Mouse (Mus musculus) hindbrain, embryonic 12.5 days (tissue): ENCODE results near the gene Rtl9. TPM values are rescaled to one million over a fixed set of nuclear protein-coding genes. Genes with fewer than 3 reads are reported as not detected.

ENCODE experiments used
- ATAC-seq: fragments of 200-750 bp; cut with Nextera tagmentation; 2 replicates; pipeline ENCODE4 v1.8.0; 2017; ENCODE audit warnings: moderate TSS enrichment; ENCODE audit not compliant: low FRiP score
- H3K27ac ChIP-seq: fragments of 300-500 bp; sonication (generic); 2 replicates; pipeline ENCODE4 v1.5.1; 2016; ENCODE audit warnings: mild to moderate bottlenecking
- H3K27me3 ChIP-seq: fragments of 300-500 bp; sonication (generic); 2 replicates; pipeline ENCODE4 v1.6.1; 2016; ENCODE audit warnings: mild to moderate bottlenecking
- H3K36me3 ChIP-seq: fragments of 300-500 bp; sonication (generic); 2 replicates; pipeline ENCODE4 v1.6.1; 2016; ENCODE audit warnings: mild to moderate bottlenecking
- H3K4me1 ChIP-seq: fragments of 300-500 bp; sonication (generic); 2 replicates; pipeline ENCODE4 v1.6.1; 2016
- H3K4me2 ChIP-seq: fragments of 300-500 bp; sonication (generic); replicated peaks from 2 replicates; pipeline ENCODE4 v1.6.1; 2016; ENCODE audit warnings: mild to moderate bottlenecking
- H3K4me3 ChIP-seq: fragments of 300-500 bp; sonication (generic); 2 replicates; pipeline ENCODE4 v1.5.1; 2016; ENCODE audit warnings: mild to moderate bottlenecking
- H3K9ac ChIP-seq: fragments of 300-500 bp; sonication (generic); 2 replicates; pipeline ENCODE4 v1.6.1; 2016; ENCODE audit warnings: mild to moderate bottlenecking, moderate library complexity
- H3K9me3 ChIP-seq: fragments of 300-500 bp; sonication (generic); replicated peaks from 2 replicates; pipeline ENCODE4 v1.6.1; 2016; ENCODE audit warnings: mild to moderate bottlenecking
- WGBS: fragments of 180-500 bp; shearing (Covaris S2); methylation state at CpG from one replicate; pipeline ENCODE4 v1.1.7; 2016; 5-methylcytosine and 5-hydroxymethylcytosine counted together
- polyA plus RNA-seq: library from polyadenylated mRNA; unstranded; fragments of >200 nt; fragmentation: Nextera tagmentation; extraction: Ambion mirVana; gene quantifications from 2 replicates; pipeline ENCODE4 v1.2.1, GENCODE M21; 2016

The Rtl9 gene
- polyA plus RNA-seq, 1 experiment from 2014 or later, result 0.27 TPM

DNA sequence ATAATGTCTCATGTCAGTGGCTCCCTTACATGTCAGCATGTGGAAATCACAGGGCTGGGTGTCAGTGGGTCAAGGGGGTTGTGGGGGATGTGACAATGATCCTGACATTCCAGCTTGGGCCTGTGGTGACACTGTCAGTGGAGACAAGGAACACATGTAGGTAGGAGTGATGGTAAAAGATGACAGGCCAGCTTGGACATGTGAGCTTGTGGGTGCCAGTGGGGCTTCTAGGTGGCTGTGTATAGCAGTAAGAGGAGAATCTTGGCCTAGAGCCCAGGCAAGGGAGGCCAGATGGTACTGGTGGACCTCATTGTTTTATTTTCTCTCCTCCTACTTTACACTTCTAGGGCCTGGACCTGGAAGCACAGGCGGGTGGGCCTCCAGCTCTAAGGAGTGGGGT lies 16.7 kb upstream of the Rtl9 start:
- ATAC-seq, result no peak

DNA sequence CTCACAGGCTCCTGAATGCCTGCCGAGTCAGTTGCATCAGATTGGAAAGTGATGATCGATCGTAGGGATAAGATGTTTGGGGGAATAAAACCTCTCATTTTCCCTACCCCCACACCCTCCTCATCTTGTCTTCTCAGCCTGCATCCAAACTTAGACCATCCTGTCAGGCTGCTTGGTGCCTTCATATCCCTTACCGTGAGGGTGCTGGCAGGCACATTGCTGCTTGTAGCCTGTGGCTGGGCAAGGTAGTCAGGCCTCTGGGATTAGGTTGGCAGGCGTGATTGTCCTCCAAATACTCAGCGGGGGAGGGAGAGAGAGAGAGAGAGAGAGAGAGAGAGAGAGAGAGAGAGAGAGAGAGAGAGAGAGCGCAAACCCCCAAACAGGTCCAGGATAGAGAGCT lies 11.2 kb upstream of the Rtl9 start:
- H3K27ac ChIP-seq, result no peak overlapping the region
- ATAC-seq, result no peak
- H3K4me1 ChIP-seq, result no peaks in the 10 kb centered on the region
- H3K4me3 ChIP-seq, result no peak overlapping the region
- H3K4me2 ChIP-seq, result no peak overlapping the region
- no peaks in the 10 kb centered on the region for H3K9me3 ChIP-seq
- 68% methylated on average over 6 of the region's 7 CpGs for WGBS
- H3K27me3 ChIP-seq, result peaks cover 37% of the 10 kb centered on the region
- H3K9ac ChIP-seq, result no peak overlapping the region
- no peaks in the 10 kb centered on the region for H3K36me3 ChIP-seq

More for the DNA sequence above, 16.7 kb upstream of the Rtl9 start:
- H3K4me1 ChIP-seq, result peaks cover 6% of the 10 kb centered on the region; the same call in 1 of the 2 replicates
- H3K4me3 ChIP-seq, result no peak overlapping the region
- no peak overlapping the region for H3K4me2 ChIP-seq
- H3K27me3 ChIP-seq, result peaks cover 58% of the 10 kb centered on the region
- WGBS, result 45% methylated on average over 1 of the region's 1 CpGs
- H3K9me3 ChIP-seq, result no peaks in the 10 kb centered on the region
- H3K9ac ChIP-seq, result no peak overlapping the region
- no peaks in the 10 kb centered on the region for H3K36me3 ChIP-seq
- H3K27ac ChIP-seq, result no peak overlapping the region

DNA sequence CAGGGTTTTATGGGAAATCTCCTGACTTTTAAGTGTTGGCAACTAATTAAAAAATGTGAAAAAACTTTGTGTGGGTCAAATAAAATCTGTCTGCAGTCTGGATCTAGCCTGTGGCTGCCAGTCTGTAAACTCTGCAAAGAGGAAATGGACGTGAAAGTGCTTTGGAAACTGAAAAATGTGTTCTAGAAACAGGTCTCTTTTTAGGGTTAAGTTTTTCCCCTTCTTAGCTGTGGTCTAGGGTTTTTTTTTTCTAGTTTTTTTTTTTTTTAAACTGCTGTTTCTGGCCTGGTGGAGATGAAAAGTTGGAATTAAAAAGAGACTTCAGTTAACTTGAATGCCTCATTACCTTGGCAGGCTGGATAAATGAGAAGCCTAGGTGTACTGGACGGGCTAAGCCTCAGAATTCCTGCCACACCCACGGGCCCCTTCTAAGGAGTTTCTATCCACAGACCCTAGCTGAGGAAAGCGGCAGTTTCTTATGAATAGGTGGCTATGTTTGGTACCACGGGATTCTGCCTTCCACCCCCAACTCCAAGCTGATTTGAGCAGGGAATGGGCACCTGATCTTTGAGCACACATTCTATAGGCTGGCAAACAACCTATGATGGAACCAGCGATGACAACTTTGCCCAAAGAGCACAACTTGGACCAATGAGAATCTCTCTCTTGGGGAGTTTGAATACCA lies 8.3 kb upstream of the Rtl9 start:
- no peak overlapping the region for H3K4me3 ChIP-seq
- H3K27me3 ChIP-seq, result peaks cover 28% of the 10 kb centered on the region
- no peak overlapping the region for H3K4me2 ChIP-seq
- no peak overlapping the region for H3K9ac ChIP-seq
- H3K27ac ChIP-seq, result no peak overlapping the region
- no peaks in the 10 kb centered on the region for H3K4me1 ChIP-seq
- no peaks in the 10 kb centered on the region for H3K36me3 ChIP-seq
- ATAC-seq, result no peak
- H3K9me3 ChIP-seq, result no peaks in the 10 kb centered on the region
- WGBS, result 69% methylated on average over 6 of the region's 6 CpGs

DNA sequence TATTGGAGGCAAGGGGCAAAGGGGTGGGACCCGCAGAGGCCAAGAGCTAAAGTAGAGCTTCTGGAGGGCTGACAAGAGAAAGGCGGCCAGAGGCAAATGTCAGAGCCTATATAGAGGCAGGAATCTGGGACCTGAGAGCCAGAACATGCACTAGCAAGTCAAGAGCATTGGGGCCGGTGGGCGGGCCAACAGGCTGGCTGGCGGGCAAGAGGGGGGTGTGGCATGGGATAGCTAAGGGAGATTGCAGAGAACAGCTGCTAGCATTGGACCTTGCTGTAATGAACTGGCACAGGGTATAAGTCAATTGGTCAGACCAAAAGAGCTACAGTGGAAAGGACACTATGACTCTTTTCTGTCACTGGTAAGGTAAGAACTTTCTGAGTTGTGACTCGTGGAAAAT lies 1.8 kb upstream of the Rtl9 start:
- Histone ChIP-seq H3K9me3 (no peaks in the 10 kb centered on the region), H3K36me3 (no peaks in the 10 kb centered on the region), H3K27me3 (peaks cover 8% of the 10 kb centered on the region; the same call in 1 of the 2 replicates), H3K4me3 (no peak overlapping the region), H3K27ac (no peak overlapping the region), H3K4me2 (no peak overlapping the region), H3K4me1 (no peaks in the 10 kb centered on the region), H3K9ac (no peak overlapping the region)
- WGBS, result 78% methylated on average over 6 of the region's 6 CpGs
- ATAC-seq, result no peak

DNA sequence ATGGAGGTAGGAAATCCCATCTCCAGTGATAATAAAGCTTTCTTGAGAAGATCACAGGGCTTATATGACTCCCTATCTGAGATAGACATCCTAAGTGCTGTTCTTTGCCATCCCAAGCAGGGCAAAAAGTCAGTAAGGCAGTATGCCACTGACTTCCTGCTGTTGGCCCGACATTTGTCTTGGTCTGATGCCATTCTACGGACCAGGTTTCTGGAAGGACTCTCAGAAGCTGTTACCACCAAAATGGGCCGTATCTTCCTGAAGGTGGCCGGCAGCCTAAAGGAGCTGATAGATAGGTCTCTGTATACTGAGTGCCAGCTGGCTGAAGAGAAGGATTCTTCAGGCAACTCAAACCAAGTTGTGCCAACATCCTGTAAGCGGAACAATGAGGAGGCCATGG lies 3.8 kb downstream of the Rtl9 start:
- Histone ChIP-seq H3K4me1 (no peaks in the 10 kb centered on the region), H3K36me3 (no peaks in the 10 kb centered on the region), H3K27ac (no peak overlapping the region), H3K9me3 (no peaks in the 10 kb centered on the region), H3K4me2 (no peak overlapping the region), H3K27me3 (no peaks in the 10 kb centered on the region), H3K4me3 (no peak overlapping the region), H3K9ac (no peak overlapping the region)
- no peak for ATAC-seq
- WGBS, result 92% methylated on average over 5 of the region's 5 CpGs

DNA sequence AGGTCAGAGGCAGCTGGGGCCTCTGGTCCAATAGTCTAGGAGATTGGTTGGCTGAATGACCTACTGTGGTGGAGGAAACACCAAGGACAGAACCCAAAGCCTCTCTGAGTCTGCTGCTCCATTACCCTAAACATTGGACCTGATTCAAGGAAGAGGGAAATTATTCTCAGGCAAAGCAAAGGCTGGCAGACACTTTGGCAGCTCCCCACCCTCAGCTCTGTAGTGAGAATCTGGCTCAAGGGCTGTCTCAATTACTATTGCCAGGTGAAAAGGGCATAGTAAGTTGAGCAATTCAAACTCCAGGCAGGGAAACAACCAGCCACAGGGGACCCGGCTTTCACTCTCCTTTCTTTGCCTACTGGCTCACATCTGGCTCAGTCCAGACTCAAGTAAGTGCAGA lies 6.5 kb downstream of the Rtl9 start:
- Histone ChIP-seq H3K9me3 (no peaks in the 10 kb centered on the region), H3K27ac (no peak overlapping the region), H3K9ac (no peak overlapping the region), H3K4me2 (no peak overlapping the region), H3K36me3 (no peaks in the 10 kb centered on the region), H3K27me3 (no peaks in the 10 kb centered on the region), H3K4me3 (no peak overlapping the region), H3K4me1 (no peaks in the 10 kb centered on the region)
- no peak for ATAC-seq
- WGBS, result 87% methylated on average over 1 of the region's 1 CpGs

DNA sequence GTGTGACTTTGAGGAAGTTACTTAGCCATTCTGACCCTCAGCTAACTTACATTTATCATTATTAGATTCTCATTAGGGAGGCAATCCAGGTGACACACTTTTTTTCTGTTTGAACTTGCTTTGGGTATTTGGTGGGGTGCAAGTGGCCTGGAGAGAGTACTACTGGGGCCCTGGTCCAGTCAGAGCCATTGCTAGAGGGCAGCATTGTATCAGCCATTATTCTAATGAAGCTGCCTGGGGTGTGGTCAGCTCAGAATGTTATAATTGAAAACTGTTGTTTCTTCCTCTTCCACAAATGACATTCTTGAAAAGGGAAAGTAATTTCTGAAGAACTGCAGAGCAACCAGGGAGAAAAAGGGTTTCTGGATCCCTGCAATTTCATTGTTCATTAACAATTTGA lies 13.2 kb downstream of the Rtl9 start:
- H3K4me1 ChIP-seq, result no peaks in the 10 kb centered on the region
- ATAC-seq, result no peak
- no peaks in the 10 kb centered on the region for H3K27me3 ChIP-seq
- no peak overlapping the region for H3K9ac ChIP-seq
- no peaks in the 10 kb centered on the region for H3K9me3 ChIP-seq
- no peak overlapping the region for H3K4me3 ChIP-seq
- H3K4me2 ChIP-seq, result no peak overlapping the region
- H3K27ac ChIP-seq, result no peak overlapping the region
- no peaks in the 10 kb centered on the region for H3K36me3 ChIP-seq

Other genes with a start within 250 kb of the Rtl9 start
- gene Ammecr1, start 132.9 kb upstream of the Rtl9 start, polyA plus RNA-seq, result 9.6 and 11.4 TPM in 2 replicates